Mouse (Mus musculus): ENCODE measurements around the gene Ddx52.

DNA sequence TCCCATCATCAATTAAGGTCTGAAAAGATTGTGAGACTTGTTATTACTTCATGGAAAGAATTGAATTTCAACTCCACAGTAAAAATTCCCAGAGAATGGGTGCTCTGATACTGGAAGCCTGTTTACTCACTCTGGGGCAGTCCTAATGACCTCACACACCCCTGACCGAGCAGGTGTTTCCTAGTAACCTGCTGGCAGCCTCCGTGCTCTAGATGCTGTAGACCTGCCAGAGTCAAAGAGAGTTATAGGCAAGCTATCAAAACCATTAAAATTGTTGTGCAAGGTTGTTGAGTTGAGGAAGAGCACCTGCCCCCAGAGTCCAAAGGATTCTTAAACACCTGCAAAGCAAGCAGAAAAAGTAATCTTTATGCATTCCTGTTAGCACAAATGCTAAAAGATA, 19.3 kb upstream of the Ddx52 start:
- TF ChIP-seq CTCF (IDR thresholded peaks at IDR 0.05; ENCODE audit: control insufficient read depth, insufficient read depth, insufficient replicate concordance, low read depth, low read length) (no peak), POLR2A (IDR thresholded peaks at IDR 0.05; ENCODE audit: control insufficient read depth, low read depth, low read length) (no peak)
